Mouse (Mus musculus) regulatory T cell (primary cell): ENCODE results near the gene Ano6.

Experiments used
- in situ Hi-C: fragments of 300-600 bp; cut with MboI, MseI; formaldehyde crosslinking; loops from one replicate; pipeline ENCODE4 v1.15.1; 2025; ENCODE audit warnings: high pct_unique_total_duplicates

Gene Ano6

DNA sequence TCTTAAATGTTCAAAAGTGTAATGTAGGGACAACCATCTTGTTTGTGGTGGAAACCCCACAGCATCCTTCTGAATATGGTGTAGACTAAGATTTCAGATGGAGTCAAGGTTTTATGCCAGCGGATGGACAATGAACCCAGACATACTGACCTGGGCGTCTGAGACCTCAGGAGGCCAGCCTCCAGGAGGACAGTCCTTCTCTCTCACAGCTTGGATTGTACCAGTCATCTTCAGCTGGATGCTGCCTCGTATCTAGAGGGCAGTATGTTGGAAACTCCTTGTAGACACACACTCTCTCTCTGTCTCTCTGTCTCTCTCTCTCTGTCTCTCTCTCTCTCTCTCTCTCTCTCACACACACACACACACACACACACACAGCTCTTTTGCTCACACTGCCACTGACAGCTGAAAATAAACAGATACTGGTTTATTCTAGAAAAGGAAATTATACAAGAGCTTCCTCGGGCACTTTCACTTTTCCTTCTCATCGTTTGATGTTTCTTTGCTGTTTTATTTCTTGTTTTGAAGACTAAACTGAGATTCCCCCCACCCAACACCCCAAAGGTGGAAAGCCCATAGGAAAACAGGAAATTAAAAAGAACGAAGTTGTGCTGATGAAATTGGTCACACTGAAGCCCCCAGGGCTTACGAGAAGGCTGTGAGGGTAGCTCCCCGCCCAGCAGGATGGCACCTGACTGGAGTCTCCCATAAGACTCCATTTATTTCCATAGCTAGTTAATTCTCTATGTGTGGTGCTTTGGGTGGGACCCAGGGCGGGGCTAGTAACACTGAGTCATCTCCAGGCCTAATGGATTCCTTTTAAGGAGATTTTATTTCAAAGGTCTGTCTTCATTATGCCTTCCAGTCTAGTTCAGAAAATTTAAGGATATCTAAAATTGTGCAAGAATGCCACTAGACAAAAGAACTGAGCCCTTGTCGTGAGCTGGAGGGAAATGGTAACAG is 94.3 kb downstream of the Ano6 start:
- in situ Hi-C loops: loop anchor here (10.0 kb wide), 1 partner anchor 400 kb away; the partner anchor contains the start of gene Arid2

DNA sequence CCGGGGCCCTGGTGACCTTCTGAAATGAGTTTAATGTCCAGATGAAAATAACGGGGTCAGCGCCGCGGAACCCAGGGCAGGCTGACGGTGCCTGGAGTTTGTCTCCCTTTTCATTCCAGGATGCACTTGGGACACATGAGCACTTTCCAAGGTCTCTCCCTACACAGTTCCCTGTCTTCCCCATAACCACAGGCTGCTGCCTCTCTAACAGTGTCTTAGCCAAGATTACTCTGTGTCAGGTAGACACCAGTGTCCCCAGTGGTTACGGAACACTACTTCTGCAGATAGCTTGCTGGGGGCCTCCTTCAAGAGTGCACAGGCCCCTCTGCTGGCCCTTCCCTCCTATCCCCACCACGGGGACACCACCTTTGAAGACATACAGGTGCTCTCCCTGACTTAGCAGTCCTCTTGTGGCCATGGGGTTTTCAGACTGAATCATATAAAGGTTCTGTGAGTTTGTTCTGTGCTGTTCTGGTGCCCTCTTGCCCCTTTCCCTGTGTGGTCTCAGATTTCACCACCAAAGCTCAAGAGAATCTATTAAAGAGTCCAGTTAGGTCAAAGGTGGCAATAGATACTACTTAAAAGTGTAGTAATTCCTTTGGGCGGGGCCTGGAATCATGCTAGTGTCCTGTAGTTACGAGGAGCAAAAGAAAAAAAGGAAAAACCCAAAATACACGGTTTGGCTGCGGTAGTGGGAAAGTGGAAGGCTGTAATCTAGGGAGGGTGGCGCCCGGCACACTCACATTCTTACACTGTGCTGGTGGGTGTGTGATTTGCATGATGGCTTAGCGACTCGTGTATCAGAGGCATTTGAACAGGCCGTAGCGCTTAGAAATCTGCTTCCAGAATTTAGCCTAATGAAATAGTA is 95.5 kb downstream of the Ano6 start:
- in situ Hi-C loops: loop anchor here (10.0 kb wide), 1 partner anchor 399 kb away; the partner anchor contains the start of gene Arid2

DNA sequence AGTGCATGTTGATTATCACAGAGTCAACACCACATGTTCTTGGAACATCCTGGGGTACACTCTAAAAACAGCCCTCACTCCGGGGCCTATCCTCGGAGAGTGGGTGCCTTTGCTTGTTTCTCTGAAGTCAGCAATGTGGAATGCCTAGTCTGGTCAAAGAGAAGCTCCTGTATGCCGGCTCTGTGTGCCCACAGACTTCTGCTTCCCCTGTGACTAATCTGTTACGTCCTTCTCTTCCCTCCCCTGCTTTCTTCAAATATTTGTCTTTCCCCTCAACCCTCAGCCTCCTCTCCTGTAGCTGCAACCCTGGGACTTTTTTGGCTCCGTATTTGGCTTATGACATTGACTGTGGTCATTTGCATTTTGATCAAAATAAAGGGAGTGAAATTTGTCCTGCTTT is 96.7 kb downstream of the Ano6 start:
- in situ Hi-C loops: loop anchor here (10.0 kb wide), 1 partner anchor 397 kb away; the partner anchor contains the start of gene Arid2

DNA sequence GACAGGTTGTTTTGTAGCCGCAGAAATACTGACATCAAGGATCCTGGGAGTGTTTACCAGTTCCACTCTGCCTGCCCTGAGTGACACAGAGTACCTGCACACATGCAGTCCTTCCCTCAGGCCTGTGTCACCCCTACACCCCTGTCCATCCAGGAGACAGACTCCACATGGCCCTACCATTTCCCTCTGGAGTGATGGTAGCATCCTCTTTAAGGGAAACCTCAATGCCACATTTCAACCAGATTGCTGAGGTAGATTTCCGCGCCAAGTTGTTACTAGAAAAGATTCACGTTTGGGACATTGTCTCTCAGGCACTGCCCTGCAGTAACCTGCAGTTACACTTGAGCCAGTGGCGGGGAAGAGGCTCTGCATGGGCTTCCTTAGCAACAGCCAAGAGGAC is 97.9 kb downstream of the Ano6 start:
- in situ Hi-C loops: loop anchor here (10.0 kb wide), 1 partner anchor 396 kb away; the partner anchor contains the start of gene Arid2

DNA sequence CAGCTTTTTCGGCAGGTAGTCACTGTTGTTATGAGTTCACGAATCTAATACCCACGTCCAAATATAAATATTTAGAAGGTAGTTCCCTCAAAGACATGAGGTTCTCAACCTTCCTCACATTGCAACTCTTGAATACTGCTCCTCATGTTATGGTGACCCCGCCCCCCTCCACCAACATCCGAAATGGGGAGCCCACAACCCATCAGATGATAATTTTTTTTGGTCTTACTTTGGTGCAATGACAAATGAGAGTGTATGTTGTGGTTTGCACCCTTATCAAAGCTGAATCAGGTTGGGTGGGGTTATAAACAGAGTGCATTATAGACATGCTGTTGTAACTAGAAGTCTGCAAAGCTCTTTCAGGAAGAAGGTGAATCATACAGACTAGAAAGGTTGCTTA is 99.7 kb downstream of the Ano6 start:
- in situ Hi-C loops: no loop called here

DNA sequence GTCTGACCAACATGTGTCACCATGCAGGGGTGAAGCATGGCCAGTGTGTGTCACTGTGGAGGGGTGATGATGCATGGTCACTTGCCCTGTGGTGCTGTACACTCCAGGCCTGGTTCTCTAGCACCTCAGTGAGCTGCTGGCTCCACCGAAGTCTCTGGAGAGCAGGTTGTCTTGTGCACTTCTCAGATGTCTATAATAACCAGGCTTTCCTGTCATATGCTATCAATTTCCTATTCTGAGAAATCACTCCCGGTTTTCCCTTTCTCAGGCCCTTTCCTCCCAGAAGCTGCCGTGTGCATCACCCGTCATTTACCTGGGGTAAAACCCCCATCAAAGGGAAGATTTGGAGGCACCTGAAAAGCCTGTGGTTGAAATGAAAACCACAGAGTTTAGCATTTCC is 101.5 kb downstream of the Ano6 start:
- in situ Hi-C loops: no loop called here

DNA sequence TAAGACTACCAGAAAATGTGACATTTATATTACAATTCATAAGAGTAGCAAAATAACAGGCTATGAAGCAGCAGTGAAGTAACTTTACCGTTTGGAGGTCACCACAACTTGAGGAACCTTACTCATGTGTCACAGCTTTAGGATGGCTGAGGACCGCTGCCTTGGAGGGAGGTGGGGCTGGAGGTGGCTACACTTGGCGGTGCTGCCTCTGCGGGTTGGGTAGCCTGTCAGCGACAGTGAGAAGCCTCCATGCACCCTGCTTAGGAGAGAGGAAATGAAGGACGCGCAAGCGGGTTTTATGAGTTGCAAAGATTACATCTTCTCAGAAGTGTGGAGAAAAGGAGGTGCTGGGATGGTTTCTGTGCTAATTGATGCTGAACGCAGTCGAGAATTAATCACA is 102.3 kb downstream of the Ano6 start:
- in situ Hi-C loops: no loop called here

DNA sequence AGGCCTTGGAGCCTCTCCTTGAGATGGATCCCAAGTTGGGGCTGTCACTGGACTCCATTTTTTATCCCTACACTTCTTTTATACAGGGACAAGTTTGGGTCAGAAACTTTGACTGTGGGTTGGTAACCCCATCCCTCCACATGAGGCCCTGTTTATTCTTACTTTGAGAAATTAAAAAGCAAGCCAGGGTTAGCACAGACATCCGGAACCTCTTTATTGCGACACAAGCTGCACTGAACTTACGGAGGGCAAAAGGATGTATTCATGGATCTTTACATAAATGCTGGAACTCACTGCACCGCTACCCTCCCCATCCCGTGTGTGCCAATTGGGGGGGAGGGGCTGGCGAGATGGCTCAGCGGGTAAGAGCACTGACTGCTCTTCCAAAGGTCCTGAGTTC is 105.1 kb downstream of the Ano6 start:
- in situ Hi-C loops: no loop called here

DNA sequence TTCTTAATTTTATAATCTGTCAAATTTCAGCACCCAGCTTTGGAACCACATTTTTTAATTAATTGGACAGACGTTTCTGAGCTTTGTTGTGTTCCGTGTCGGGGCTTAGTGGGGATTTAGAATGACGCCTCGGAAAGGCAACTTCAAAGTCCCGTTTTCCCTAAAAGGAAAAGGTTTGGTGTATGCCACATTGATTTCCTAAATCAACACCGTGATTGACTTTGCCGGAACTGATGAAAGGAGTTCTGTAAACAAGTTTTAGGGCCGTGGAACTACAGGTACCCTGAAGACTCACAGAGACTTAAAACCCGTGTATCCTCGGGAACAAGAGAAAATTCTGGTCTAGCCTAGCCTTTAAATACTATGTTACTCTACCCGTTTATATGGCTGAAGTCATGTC is 107.0 kb downstream of the Ano6 start:
- in situ Hi-C loops: no loop called here

DNA sequence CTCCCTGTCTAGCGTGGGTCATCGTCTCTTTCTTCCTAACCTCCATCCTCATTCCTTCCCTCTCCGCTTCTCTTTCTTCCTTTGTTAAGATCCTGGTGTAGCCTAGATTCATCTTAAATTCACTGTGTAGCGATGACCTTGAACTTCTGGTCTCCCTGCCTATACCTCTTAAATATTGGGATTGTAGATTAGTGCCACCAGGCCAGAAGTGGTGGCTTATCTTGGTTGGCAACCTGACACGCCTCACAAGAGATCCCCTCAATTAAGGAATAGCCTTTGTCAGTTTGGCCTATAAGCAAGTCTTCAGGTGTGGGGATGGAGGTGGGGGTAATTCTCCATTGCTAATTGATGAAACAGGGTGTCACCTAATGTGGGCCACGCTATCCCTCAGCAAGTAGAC is 107.8 kb downstream of the Ano6 start:
- in situ Hi-C loops: no loop called here

DNA sequence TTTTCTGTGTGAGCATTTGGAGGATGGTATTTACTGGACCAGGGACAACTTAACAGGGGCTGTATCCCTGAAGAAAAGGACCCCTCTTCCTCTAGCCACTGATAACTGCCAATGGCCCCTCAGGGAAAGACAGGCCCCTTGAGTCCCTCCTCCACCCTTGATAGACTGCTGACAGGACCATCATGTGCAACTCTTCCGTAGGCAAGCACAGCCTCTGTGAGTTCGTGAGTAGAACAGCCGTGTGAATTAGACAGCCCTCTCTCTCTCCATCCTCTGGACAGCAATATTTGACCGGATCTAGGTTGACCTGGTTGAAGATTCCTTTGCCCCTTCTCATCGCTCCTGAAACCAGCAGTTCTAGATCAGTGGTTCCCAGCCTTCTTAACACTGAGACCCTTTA is 111.8 kb downstream of the Ano6 start:
- in situ Hi-C loops: no loop called here

DNA sequence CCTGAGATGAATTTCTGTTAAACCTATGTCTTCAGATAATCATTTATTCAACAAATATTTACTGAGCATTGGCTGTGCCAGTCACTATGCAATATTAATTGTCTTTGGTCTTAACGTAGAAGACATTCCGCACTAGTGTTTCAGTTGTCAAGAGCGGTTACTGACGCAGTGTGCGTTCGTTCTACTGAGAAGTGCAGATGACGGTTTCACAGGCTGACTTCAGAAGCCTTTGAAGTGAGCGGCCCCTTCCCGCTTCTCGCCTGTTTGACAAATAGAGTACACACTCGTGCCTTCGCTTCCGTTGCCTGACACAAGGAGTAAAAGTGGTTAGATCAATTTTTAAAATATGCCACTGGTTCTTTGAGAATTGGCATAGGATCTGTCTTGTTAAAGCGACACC is 113.6 kb downstream of the Ano6 start:
- in situ Hi-C loops: no loop called here

DNA sequence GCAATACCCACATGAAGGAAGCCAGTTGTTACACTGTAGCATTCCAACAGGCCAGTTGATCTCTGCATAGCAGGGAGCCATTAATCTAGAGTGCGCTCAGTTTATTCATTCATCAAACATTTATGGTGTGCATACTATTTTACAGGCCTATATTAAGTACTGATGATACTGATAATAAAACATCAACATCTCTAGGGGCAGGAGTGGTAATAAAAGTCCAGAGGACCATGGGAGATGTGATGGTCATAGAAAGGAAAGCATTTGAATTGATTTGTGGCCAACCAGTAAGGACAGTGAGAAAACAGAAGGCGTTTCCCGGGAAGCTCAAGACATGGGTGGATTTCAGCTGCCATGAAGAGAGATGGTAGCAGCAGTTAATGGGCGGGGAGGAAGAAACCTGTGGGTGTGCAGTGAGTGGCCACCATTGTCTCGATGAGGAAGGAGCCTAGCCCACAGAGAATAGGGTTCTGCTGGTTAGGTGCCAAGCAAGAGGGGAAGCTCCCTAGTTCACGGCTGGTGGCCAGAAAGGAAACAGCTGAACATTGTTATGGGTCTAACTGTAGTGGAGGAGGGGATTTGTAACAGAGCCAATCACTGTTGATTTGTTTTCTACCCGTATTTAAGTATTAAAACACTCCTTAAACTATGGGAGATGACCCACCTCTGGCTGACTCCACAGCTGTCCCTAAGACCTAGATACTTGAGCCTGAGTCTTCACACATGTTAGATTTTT is 115.5 kb downstream of the Ano6 start:
- in situ Hi-C loops: no loop called here

DNA sequence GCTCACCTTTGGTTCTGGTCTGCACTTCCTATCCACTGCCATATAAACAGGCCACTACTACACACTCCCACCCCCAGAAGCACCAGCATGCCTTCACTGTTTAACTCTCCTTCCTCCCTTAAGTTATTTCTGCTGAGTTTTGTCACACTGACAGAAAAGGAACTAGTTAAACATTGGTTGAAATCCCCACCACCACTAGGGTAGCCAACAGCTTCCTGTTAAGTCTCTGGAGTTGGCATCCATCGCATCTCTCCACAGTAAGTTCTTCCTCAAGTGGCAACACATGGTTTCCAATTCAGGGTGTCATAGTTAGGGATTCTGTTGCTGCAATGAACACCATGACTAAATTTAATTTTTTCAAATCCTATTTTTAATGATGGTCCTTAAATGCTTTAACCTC is 116.2 kb downstream of the Ano6 start:
- in situ Hi-C loops: no loop called here

DNA sequence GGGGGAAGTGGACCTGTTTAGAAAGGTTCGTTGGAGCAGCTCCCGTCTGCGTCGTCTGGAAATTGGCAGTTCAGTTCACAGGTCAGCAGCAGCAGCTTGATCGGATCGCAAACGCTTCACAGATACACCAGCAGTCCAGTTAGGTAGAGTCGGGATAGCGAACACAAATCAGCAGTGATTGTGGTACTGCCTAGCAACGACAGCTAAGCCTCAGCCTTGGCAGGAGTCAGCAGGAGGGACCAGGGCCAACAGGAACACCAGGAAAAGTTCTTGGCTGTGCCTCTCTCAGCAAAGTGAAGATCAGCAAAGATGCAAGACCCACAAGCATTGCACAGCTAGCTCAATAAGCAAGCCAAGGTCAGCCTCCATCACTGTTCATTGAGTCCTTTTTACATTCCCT is 116.7 kb downstream of the Ano6 start:
- in situ Hi-C loops: no loop called here

DNA sequence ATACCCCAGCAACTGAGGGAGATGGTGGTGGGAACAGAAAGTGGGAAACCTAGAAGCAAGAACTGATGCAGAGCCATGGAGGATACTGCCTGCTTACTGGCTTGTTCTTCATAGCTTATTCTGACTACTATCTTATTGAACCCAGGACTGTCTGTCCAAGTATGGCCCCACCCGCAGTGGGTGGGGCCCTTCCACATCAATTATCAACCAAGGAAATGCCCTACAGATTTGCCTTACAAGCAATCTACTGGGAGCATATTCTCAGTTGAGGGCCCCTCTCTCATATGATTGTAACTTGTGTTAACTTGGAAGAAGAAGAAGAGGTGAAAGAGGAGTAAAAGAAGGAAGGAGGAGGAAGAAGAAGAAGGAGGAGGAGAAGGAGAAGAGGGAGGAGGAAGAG is 117.3 kb downstream of the Ano6 start:
- in situ Hi-C loops: no loop called here

DNA sequence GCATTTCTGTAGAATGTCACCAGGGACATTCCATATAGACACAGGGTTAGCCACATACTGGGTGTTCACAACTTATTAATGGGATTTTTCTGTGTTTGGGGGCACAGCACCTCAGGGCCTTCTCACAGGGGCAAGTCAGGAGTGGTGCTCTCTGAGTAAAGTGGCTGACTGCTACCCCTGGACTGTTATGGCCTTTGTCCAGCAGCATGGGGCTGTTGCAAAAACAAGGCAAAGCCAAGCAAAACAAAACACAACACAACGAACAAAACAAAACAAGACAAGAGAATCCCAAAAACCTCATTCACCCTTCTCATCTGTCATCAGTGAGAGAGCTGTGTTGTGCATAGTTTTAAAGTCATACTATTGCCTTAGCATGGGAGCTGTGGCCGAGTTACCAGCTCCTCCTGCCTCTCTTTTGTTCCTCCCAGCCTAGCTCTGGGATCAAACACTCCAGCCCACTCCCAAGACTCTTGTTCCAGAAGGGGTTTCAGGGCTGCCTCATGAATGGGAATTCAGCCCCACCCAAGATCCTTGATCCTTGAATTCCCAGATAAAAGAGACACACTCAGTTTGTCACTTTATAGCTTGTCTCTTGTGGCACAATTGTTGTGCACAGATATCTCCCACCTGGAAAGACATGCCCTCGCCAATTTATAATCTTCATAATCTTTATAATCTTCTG is 119.6 kb downstream of the Ano6 start:
- in situ Hi-C loops: no loop called here

DNA sequence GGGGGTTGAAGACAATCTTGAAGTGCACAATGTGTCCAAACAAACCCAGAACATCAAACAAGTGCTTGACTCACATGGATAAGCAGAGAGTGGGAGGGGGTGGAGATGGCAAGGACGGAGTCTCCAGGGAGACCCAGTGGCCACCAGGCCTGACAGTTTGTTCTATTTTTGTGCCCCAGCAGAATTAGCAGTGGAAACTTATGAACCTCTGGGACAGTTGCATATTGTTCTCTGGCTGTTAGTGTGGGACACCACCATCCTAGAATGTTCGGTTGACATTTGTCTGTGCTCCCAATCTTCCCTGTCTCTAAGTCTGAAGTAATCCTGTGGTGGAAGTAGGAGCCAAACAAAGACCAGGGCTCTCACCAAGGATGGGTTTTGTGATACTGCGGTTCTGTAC is 124.3 kb downstream of the Ano6 start:
- in situ Hi-C loops: no loop called here

DNA sequence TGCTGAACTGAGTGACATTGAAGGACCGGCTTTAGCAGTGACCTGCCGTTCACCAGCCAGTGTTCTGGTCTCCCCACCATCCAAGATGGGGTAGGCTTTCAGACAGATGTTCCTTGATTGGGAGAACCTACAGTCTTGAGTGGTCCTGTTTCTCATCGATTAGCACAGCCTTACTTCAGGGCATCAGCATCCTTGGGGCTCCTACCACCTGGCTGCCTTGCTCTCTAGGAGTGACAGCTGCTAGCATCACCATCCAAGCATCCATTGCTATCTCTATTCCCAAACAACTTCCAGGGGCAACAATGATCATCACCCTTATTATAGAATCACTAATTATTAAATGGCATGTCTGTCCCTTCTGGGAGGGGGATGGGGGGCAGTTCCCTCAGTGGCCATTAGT is 124.8 kb downstream of the Ano6 start:
- in situ Hi-C loops: no loop called here

DNA sequence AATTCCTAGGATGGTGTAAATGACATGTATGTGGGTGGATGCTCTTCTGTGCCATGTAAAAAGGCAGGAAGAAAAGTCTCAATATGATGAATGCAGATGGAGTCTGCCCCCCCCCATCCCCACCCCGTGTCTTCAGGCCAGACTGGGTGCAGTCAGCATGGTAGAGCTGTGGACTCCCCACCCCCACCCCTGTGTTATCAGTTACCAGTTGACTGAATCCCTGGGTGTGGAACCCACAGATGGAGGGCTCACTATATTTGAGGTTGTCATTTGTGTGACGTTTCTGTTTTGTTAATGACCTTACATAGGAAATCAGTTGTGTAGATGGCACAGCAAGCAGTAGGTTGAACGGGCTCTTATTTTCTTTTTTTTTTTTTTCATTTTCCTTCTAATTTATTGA is 126.7 kb downstream of the Ano6 start:
- in situ Hi-C loops: no loop called here

DNA sequence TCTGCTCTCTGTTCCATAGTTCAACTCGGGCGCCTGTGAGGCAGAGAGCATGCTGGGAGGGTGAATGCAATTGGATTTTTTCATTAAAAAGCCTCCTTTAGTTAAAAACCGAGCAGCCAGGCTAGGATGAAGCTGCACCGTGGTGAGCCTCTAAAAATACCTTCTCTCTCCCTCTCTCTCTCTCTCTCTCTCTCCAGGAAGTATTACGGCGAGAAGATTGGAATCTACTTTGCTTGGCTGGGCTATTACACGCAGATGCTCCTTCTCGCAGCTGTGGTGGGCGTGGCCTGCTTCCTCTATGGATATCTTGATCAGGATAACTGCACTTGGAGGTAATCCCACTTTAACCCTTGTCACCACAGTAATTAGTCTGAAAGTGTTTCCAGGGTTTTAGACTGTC is 129.4 kb downstream of the Ano6 start:
- in situ Hi-C loops: no loop called here
